In genomic region chr1:88594484-88595254, GRCm38 (mm10) we compare ENCODE assay signal across 14 mouse cellular contexts.
DNase-seq lines count a peak whose midpoint lies in the region; ATAC-seq and TF ChIP-seq lines count a peak whose summit lies in the region.
"Had no signal": no experiment of that assay in that cellular context is flagged by ENCODE, and none has a peak within 500 bp of the region (broad histone marks: within the 10 kb centered on the region; RNA-seq: fewer than 3 reads in every experiment).

No protein-coding gene starts in this region.

- H3K4me3 ChIP-seq in hindbrain, postnatal 0 days (ENCODE audit: low read length) = no peak overlapping the region
- no peak overlapping the region for H3K4me3 ChIP-seq in hindbrain, embryonic 12.5 days
- H3K4me3 ChIP-seq in intestine, embryonic 16.5 days (ENCODE audit: low read length) = no peak overlapping the region
- H3K4me3 ChIP-seq: embryonic facial prominence, embryonic 15.5 days; kidney, embryonic 15.5 days; left cerebral cortex, adult 2 months; lung, embryonic 15.5 days had no signal

- peaks cover 7% of the 10 kb centered on the region; the same call in 1 of the 2 replicates for H3K4me1 ChIP-seq in hindbrain, postnatal 0 days (ENCODE audit: insufficient read depth, low read length)
- H3K4me1 ChIP-seq in hindbrain, embryonic 12.5 days = peaks cover 8% of the 10 kb centered on the region; the same call in 1 of the 2 replicates
- 0 out of 2 replicates have a peak, but pooled peaks cover 3% of the 10 kb centered on the region for H3K4me1 ChIP-seq in intestine, embryonic 16.5 days (ENCODE audit: control insufficient read depth, insufficient read depth, low read length)

- no peaks in the 10 kb centered on the region for H3K36me3 ChIP-seq in hindbrain, postnatal 0 days (ENCODE audit: insufficient read depth, low read length)
- no peaks in the 10 kb centered on the region for H3K36me3 ChIP-seq in hindbrain, embryonic 12.5 days
- no peaks in the 10 kb centered on the region for H3K36me3 ChIP-seq in intestine, embryonic 16.5 days (ENCODE audit: control insufficient read depth, insufficient read depth, low read length)
- H3K36me3 ChIP-seq: embryonic facial prominence, embryonic 15.5 days; kidney, embryonic 15.5 days; lung, embryonic 15.5 days had no signal

- ATAC-seq in hindbrain, postnatal 0 days = no peak
- ATAC-seq in hindbrain, embryonic 12.5 days (ENCODE audit: low FRiP score) = no peak
- ATAC-seq in common myeloid progenitor, adult 5-6 weeks (replicated peaks; ENCODE audit: low read depth, poor library complexity, severe bottlenecking) = peak; percentile 7; the same call in 1 of the 2 replicates
- ATAC-seq in intestine, embryonic 16.5 days = no peak

- H3K9me3 ChIP-seq in hindbrain, postnatal 0 days (ENCODE audit: low read length) = no peaks in the 10 kb centered on the region
- H3K9me3 ChIP-seq in hindbrain, embryonic 12.5 days (replicated peaks) = no peaks in the 10 kb centered on the region
- no peaks in the 10 kb centered on the region for H3K9me3 ChIP-seq in intestine, embryonic 16.5 days (ENCODE audit: control insufficient read depth, low read length)
- H3K9me3 ChIP-seq: embryonic facial prominence, embryonic 15.5 days; kidney, embryonic 15.5 days; lung, embryonic 15.5 days had no signal

- H3K27me3 ChIP-seq in hindbrain, postnatal 0 days (ENCODE audit: insufficient read depth, low read length) = no peaks in the 10 kb centered on the region
- no peaks in the 10 kb centered on the region for H3K27me3 ChIP-seq in hindbrain, embryonic 12.5 days
- no peaks in the 10 kb centered on the region for H3K27me3 ChIP-seq in intestine, embryonic 16.5 days (replicated peaks; ENCODE audit: control insufficient read depth, insufficient read depth, low read length)
- H3K27me3 ChIP-seq: embryonic facial prominence, embryonic 15.5 days; lung, embryonic 15.5 days had no signal

- no peak overlapping the region for H3K27ac ChIP-seq in hindbrain, postnatal 0 days
- H3K27ac ChIP-seq in hindbrain, embryonic 12.5 days = no peak overlapping the region
- no peak overlapping the region for H3K27ac ChIP-seq in intestine, embryonic 16.5 days (ENCODE audit: low read length)
- H3K27ac ChIP-seq: embryonic facial prominence, embryonic 15.5 days; kidney, embryonic 15.5 days; left cerebral cortex, adult 2 months; lung, embryonic 15.5 days had no signal

- H3K9ac ChIP-seq in hindbrain, postnatal 0 days (replicated peaks; ENCODE audit: low read length) = no peak overlapping the region
- H3K9ac ChIP-seq in hindbrain, embryonic 12.5 days = no peak overlapping the region
- no peak overlapping the region for H3K9ac ChIP-seq in intestine, embryonic 16.5 days (ENCODE audit: low read depth, low read length)
- H3K9ac ChIP-seq: embryonic facial prominence, embryonic 15.5 days; kidney, embryonic 15.5 days; lung, embryonic 15.5 days had no signal

- no peak for TF ChIP-seq CTCF in hindbrain, postnatal 0 days (IDR thresholded peaks at IDR 0.05; ENCODE audit: low read depth)

- no peak overlapping the region for H3K4me2 ChIP-seq in hindbrain, postnatal 0 days (ENCODE audit: low read depth, low read length)
- no peak overlapping the region for H3K4me2 ChIP-seq in hindbrain, embryonic 12.5 days (replicated peaks)
- H3K4me2 ChIP-seq in intestine, embryonic 16.5 days (ENCODE audit: low read depth, low read length) = no peak overlapping the region
- H3K4me2 ChIP-seq: embryonic facial prominence, embryonic 15.5 days; kidney, embryonic 15.5 days; lung, embryonic 15.5 days had no signal

- peak; percentile 33 for DNase-seq in hindbrain, postnatal 0 days (ENCODE audit: low spot score)
- DNase-seq in brain, adult 2 months (ENCODE audit: low read depth, low spot score) = peak; percentile 55
- peak; percentile 44 to 55 for DNase-seq in layer of hippocampus, postnatal 14 days (ENCODE audit: low spot score in 2 of 2)
- DNase-seq in lung, adult 18-20 months = no peak
- no peak for DNase-seq in thymus, postnatal 36 days
- DNase-seq: adrenal gland, postnatal 14 days; liver had no signal

- WGBS in hindbrain, postnatal 0 days = 28% methylated on average over 9 of the region's 9 CpGs
- 50% methylated on average over 9 of the region's 9 CpGs for WGBS in hindbrain, embryonic 12.5 days
- 56% methylated on average over 9 of the region's 9 CpGs for WGBS in intestine, embryonic 16.5 days

Comparison
In these comparisons a context has a peak if more than half of its experiments do, and no peak if none do; other contexts are left out.
1. DNase-seq: peak in hindbrain, postnatal 0 days (single experiment), brain, adult 2 months (single experiment) and layer of hippocampus, postnatal 14 days (2 of 2); none in lung, adult 18-20 months (0 of 2) and thymus, postnatal 36 days (0 of 2).